Mouse (Mus musculus) frontal cortex, adult (tissue): ENCODE measurements at regions not wholly inside any gene's neighbourhood (a gene's known extent, or its start where the extent isn't known, plus 50 kb on each side); places are given as distances from the start of the nearest gene placed in this dataset.

Experiments used
- ATAC-seq: cut with Nextera tagmentation; 2 replicates; pipeline ENCODE4 v1.9.2; 2017; ENCODE audit warnings: mild to moderate bottlenecking, moderate library complexity, mixed read lengths; ENCODE audit not compliant: low TSS enrichment

DNA sequence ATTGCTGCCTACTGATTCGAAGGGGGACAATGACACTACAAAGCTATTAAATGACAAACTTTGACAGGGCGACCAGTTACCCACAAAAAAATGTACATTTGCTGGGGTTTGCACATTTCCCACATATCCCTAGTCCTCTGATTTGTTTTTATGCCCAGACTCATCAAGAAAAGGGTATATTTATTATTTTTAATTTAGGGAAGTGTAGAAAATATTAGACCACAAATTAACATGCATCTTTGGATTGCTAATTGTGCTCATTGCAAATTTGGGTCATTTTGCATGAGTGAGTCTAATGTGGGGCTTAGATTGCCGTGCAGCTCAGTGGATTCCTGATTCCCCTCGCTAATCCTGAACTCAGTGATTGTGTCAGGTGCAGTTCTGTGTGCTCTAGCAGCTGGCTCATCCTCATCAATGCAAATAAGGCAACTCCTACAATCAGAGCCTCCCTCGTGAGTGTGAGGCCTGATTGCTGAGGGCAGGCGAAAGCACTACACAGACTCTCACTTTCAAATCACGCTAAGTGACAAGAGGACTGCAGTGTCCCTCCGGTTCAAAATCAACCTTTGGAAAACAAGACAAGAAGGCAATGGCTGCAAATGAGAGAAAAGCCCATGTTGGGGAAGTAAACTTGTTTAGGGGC, 156.7 kb upstream of the Tmem161b start:
- 0 out of 2 replicates have a peak, but pooled peaks have one; percentile 33 for ATAC-seq

DNA sequence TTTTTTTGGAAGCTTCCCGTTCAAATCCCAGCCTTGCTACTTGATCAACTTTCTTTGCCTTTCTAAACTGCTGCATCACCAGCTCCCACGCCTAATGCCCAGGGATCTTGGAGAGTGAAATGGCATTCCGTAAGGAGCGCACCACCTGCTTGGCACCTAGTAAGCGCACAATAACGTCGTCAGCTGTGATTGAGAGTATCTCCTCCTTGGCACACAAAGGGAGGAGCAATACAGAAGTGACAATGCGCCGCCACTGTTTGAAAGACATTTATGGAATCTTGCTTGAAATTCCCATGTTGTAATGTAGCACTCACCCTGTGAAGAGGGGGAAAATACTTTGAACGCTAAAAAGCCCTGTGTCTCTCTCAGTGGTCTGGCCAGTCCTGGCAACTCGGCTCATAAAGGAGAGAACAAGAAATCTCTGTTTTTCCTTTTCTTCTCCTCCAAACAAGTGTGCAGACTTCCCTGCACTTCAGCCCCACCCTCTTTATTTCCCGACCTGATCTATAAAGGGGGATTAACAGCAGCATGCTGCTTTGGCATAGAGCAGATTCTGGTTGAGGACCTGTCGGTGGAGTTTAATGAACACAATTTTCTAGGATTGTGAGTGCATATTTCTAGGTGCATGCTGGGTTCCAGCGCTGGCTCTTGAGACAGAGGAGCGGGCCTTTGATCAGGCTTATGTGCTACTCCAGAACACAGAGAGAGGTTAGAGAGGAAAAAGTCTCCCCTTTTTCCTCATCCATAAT, 155.7 kb upstream of the Tmem161b start:
- ATAC-seq = peak; percentile 32

DNA sequence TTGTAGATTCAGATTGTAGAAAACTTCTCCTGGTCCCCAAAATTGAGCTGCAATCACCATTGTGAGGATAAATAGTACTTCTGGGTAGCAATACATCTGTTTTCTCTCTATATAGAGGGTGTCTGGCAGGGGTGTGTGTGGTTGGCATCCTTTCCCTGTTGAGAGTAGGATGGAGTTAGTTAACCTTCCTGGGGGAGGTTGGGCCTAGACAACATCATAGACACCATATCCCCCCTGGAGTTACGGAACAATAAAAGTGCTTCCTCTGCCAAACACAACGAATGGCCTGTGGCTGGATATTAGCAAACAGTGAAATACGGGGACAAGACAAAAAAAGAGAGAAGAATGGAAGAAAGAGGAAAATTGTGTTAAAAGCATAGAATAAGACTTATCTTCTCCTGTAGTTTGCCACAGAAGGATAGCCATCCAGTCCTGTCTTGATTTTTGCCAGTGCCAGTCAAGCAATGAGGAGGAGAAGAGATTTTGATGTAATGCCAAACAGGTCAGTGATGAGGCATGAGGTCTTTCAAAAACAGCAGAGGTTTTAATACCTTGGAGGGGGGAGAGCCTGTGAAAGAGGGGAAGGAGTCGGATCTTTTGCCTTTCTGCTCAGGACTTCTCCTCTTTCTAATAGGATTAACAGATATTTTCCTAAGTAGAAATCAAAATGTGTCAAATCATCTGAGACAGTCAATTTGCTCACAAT, 155.0 kb upstream of the Tmem161b start:
- peak; percentile 51 for ATAC-seq

DNA sequence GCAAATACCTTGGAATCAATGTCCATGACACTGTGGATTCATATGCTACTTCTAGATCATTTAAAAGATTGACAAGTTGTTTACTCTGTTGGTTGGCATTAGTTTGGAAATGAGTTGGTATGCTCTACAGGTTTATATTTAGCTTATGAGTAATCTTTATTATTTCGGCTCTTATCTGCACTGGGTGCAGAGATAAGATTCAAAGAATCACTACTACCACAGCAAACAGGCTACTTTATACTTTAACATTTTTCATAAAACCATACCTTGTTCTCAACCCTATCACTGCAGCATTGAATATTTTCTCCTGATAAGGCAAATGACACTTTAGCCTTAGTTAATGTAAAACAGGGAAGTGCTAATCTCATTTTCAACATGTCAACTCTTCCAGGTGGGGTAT, 153.7 kb upstream of the Tmem161b start:
- ATAC-seq = no peak
